Mouse (Mus musculus): ENCODE measurements around the gene Gramd4.

DNA sequence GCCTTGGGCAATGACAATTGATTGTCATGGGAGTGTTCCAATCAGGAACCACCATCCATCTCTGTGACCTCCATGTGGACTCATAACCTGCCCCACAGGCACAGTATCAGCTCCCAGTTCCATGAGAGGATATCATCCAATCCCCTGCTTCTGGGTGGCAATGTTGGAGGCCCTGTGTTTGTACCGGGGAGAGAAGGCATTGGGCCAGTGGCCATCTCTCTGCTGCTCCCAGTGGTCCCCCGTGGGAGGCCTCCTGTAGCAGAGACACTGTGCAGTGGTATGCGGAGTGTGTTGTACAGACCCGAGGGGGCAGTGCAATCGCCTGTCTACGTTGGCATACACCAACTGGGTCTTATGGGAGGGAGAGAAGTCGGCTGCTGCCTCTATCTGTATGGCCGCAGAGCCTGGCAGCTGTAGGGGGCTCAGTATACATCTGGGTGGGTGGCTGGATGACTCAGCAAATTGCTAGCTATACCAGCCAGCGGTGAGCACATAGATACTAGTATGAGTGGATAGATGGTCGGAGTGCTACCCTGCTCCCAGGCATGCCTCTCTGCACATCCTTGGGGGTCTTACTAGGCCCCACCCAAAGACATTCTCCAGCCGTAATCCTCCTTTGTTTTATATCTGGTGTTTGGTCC, 50.5 kb downstream of the Gramd4 start:
- TF ChIP-seq ZC3H11A (IDR thresholded peaks at IDR 0.05; ENCODE audit: borderline replicate concordance, low read depth, low read length) = no peak
- TF ChIP-seq HCFC1 (IDR thresholded peaks at IDR 0.05; ENCODE audit: borderline replicate concordance, insufficient read depth, low read length) = no peak
- TF ChIP-seq MAFK (IDR thresholded peaks at IDR 0.05; ENCODE audit: insufficient read depth, low read depth, low read length) = peak; percentile 57; the same call in 1 of the 2 replicates
- no peak for TF ChIP-seq CHD2 (IDR thresholded peaks at IDR 0.05; ENCODE audit: low read depth, low read length)
- TF ChIP-seq ZNF384 (IDR thresholded peaks at IDR 0.05; ENCODE audit: low read depth, low read length) = no peak

All from ES-E14 (cell line).